Mouse (Mus musculus) cerebellum, postnatal 4 days (tissue): ENCODE measurements around the gene Gm20388.
A peak's percentile ranks its signal among the peaks of the same experiment; 100 is the strongest.

Source experiments
- DNase-seq, 2 experiments: peaks; one replicate each; pipeline ENCODE4 v3.0.0; 2022; ENCODE audit warnings: low spot score in 2 of 2, mixed read lengths in 1 of 2

The Gm20388 gene

DNA sequence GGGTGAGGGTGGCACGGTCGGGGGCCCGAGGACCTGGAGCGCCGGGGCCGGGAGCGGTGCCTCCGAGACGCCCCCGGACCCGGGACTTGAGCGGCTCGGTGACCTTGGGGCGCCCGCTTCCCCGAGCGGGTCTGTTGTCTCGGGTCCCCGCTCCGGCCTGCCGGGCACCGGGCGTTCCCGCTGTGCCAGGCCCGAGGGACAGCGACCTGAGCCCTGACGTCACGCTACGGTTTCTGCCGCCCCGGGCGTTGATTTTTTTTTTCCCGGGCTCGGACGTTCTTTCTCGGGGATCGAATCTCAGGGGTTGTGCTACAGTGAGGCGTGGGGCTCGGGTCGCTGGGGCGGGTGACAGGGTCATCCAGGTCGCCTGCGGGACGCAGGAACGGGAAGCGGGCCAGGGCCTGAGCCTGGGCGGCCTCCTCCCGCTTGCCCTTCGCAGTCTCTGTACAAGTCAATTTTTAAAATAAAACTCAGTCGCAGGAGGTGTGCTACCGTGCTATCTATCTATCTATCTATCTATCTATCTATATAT, 757.8 kb downstream of the Gm20388 start, which contains the start of gene Emc8:
TSS of gene Emc8 (minus strand) at position 200 of the 532 bp plus-strand sequence.
- DNase-seq: no peak

DNA sequence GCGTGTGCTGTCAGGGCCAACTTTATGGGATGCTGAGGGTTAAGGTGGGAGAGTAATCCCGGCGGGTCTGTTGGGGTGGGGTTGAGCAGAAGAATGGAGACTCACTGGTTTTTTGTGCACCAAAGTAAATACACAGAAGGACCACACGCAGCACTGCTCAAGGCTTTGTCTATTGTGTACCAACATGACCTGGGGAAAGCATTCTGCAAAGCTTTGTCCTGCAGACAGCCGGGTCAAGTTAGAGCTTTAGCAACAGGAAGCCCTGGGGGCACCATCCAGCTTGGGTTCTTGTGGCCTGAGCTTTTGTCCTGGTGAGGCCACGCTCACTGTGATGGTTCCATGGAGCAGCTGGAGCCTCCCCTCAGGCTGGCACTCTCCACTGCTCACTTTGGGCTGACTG, 761.1 kb downstream of the Gm20388 start:
- no peak for DNase-seq

GRCm38 (mm10) chr8:120672626-120673229, 762.1 kb downstream of the Gm20388 start:
- no peak for DNase-seq

- DNase-seq: no peak
Measured at GRCm38 (mm10) chr8:120673298-120673697, 762.7 kb downstream of the Gm20388 start.

GRCm38 (mm10) chr8:120675718-120676117, 765.1 kb downstream of the Gm20388 start:
- DNase-seq: no peak

DNA sequence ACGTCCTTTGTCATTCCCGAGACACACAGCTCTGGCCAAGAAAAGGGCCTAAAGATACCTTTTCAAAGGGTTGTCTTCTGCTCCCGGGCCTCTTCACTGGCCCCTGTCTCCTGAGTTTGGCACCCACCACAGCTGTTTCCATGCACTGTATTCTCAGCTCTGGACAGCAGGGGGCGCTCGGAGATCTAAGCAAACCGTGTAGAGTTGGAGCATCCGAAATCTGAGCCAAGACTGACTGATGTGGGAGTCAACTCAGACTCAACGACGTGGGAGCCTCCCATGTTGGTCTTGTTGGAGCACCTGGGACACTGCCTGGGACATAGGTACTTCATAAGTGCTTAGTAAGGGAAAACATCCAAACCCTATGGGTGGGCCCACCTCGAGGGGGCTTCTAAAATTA, 767.8 kb downstream of the Gm20388 start:
- peak; percentile 92 to 93 for DNase-seq

GRCm38 (mm10) chr8:120679629-120680387, 769.2 kb downstream of the Gm20388 start:
- no peak for DNase-seq

GRCm38 (mm10) chr8:120680405-120680804, 769.8 kb downstream of the Gm20388 start:
- peak in 1 of 2 experiments; percentile 58 for DNase-seq

GRCm38 (mm10) chr8:120681113-120681512, 770.5 kb downstream of the Gm20388 start:
- no peak for DNase-seq

GRCm38 (mm10) chr8:120683602-120684001, 773.0 kb downstream of the Gm20388 start:
- DNase-seq: peak; percentile 40 to 69

- DNase-seq: no peak
Measured at GRCm38 (mm10) chr8:120684082-120684481, 773.4 kb downstream of the Gm20388 start.

GRCm38 (mm10) chr8:120685097-120685496, 774.5 kb downstream of the Gm20388 start:
- no peak for DNase-seq

DNA sequence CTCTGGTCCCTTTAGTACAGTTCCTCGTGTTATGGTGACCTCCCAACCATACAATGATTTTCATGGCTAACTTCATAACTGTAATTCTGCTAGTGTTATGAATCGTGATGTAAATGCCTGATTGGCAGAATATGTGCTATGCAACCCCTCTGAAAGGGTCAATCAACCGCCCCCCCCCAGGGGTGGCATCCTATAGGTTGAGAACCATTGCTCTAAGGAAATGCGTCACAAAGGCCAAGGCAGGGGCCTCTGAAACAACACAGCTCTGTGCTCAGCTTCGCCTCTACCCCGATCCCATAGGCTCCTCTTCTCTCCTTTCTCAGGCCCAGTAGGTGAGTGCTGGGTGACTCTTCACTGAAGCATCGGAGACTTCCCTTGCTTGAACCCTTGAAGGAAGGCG, 775.0 kb downstream of the Gm20388 start:
- no peak for DNase-seq

DNA sequence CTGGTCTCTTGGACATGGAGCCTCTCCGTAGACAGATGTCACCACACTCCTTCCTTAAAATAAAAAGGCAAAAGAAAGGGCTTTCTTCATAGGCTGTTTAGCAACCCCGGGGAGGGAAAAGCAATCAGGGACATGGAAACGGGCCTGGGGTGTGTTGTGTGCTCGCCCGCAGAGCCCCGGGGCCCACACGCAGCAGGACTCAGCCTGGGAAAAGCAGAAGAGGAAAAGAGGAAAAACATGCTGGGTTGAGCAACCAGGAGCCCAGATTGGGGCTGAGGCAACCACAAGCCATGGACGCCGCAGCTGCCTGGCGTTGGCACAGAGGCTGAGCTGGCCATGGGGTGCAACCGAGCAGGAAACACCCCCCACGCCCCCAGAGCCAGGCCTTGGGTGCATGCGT, 775.4 kb downstream of the Gm20388 start:
- no peak for DNase-seq

GRCm38 (mm10) chr8:120686576-120686975, 775.9 kb downstream of the Gm20388 start:
- no peak for DNase-seq

GRCm38 (mm10) chr8:120687786-120688185, 777.1 kb downstream of the Gm20388 start:
- no peak for DNase-seq

GRCm38 (mm10) chr8:120688511-120688910, 777.9 kb downstream of the Gm20388 start:
- no peak for DNase-seq

DNA sequence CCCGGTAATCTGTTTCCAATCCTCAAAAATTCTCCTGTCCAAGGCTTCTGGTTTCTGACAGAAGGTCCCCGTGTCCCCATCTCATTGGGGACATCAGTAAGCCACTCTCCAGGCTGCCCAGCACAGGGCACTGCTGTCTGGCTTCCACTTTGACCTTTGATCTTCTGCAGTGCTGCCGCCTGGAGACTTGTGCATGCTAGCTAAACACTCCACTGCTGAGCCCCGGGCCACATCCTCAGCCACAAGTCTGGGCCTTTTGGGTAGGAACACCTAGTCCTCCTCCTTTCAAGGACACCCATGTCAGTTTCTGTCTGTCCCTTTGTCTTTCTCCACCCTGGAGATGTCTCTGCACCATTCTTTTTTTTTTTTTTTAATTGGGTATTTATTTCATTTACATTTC, 782.3 kb downstream of the Gm20388 start:
- DNase-seq: no peak

DNA sequence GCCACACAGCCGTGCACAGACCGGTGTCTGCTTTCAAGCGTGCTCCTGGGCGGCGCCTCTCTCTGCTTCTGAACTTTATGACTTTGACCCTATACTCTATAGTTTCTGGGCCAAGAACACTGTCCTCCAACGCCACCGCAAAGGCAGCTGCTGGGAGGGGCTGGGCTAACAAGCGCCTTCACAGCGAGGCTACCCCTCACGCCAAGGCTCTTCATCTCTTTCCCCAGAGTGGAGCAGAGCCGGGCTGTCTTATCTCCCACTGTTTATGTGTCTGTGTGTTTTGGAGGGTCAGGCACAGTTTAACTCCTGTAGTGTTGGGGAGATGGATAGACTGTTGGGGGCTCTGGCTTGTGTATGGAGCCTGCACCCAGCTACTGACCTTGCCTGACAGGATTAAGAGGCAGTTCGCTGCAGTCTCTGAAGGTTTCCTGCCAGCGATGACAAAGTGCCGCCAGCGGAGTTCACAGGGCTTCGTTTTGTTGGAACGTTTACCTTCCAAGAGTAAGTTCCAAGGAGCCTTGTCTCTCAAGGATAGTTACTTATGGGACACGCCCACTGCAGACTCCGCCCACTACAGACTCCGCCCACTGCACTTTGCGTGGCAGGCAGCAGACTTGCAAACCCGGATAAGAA, 783.3 kb downstream of the Gm20388 start:
- no peak for DNase-seq

- no peak for DNase-seq
Measured at GRCm38 (mm10) chr8:120696401-120697153, 785.9 kb downstream of the Gm20388 start.

- peak in 1 of 2 experiments; percentile 67 for DNase-seq
Measured at GRCm38 (mm10) chr8:120697154-120697978, 786.7 kb downstream of the Gm20388 start.
